Mouse (Mus musculus): ENCODE results near the gene Gm12258.

DNA sequence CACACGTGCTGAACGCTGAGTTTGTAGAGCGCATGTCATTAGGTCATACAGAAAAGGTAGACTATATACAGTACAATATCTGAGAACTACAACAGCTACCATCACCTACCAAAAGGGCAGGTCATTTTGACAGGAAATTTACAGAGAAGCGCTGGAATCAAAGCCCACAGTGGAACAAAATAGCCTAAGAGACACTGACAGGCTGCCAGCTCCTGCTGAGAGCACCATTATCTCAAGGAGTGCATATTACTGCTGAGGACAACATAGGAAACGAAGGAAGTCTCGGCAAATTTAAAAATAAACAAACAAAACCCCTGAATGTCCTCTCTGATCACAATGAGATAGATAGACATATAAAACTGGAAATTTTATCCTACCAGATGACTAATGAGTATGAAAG, 50.5 kb downstream of the Gm12258 start:
- no peak for TF ChIP-seq CTCF (IDR thresholded peaks at IDR 0.05; ENCODE audit: extremely low read depth, insufficient read depth, insufficient read length, insufficient replicate concordance)
- no peak for TF ChIP-seq POLR2A (IDR thresholded peaks at IDR 0.05; ENCODE audit: low read depth, low read length)
